Mouse (Mus musculus) liver, postnatal 0 days (tissue): ENCODE measurements at regions not wholly inside any gene's neighbourhood (a gene's known extent, or its start where the extent isn't known, plus 50 kb on each side); places are given as distances from the start of the nearest gene placed in this dataset.

Experiments
- CTCF ChIP-seq: sonication (generic); IDR thresholded peaks from 2 replicates; pipeline ENCODE4 v1.5.1; 2016; ENCODE audit warnings: antibody characterized with exemption, low read depth
- EP300 ChIP-seq: IDR thresholded peaks from 2 replicates; pipeline ENCODE4 v1.6.1; 2016; ENCODE audit warnings: antibody characterized with exemption, low read depth, mild to moderate bottlenecking

DNA sequence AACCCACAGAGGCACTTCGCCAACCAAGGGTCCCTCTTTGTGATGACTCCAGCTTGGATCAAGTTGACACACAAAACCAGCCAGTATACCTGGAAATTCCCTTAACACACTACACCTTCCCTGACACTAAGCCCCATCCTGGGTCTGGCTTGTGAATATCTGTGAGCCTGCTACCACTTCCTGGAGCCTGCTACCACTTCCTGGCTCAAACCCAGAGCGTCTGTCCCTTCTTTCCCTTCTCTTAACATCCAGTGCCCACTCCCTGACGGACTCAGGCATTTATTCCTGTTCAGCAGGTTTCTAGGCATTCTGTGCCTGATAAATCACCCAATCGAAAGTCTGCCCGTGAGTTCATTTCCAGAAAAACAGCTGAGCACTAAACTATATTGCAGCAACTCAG is 81.8 kb upstream of the Cop1 start:
- TF ChIP-seq EP300 (no peak), CTCF (no peak)
